Mouse (Mus musculus): Measurements from ENCODE around the gene H2-T23.

- TF ChIP-seq POLR2A (IDR thresholded peaks at IDR 0.05; ENCODE audit: control insufficient read depth in 1 of 2, insufficient read depth in 1 of 2, low read depth in 1 of 2, low read length in 2 of 2, poor library complexity in 1 of 2) (no peak), CTCF (IDR thresholded peaks at IDR 0.05 in 2 of 3, conservative IDR thresholded peaks at IDR 0.05 in 1 of 3; ENCODE audit: control insufficient read depth in 1 of 3, insufficient read depth in 1 of 3, low read depth in 2 of 3, low read length in 3 of 3, poor library complexity in 1 of 3, severe bottlenecking in 1 of 3) (peak; percentile 99), POLR2AphosphoS2 (IDR thresholded peaks at IDR 0.05; ENCODE audit: low read length) (no peak), ZC3H11A (IDR thresholded peaks at IDR 0.05; ENCODE audit: low read depth, low read length) (peak; percentile 74), MAFK (IDR thresholded peaks at IDR 0.05; ENCODE audit: borderline replicate concordance, low read depth, low read length) (no peak), MAX (IDR thresholded peaks at IDR 0.05; ENCODE audit: low read length) (no peak), USF1 (IDR thresholded peaks at IDR 0.05; ENCODE audit: low read depth, low read length) (no peak), RCOR1 (IDR thresholded peaks at IDR 0.05; ENCODE audit: low read depth, low read length) (no peak), ZKSCAN1 (IDR thresholded peaks at IDR 0.05; ENCODE audit: low read depth, low read length) (no peak), CHD1 (IDR thresholded peaks at IDR 0.05; ENCODE audit: low read depth, low read length) (no peak), TAL1 (IDR thresholded peaks at IDR 0.05; ENCODE audit: low read length) (no peak)
Measured at GRCm38 (mm10) chr17:35993675-35994074, 39.0 kb downstream of the H2-T23 start.

All from MEL (cell line).